Mouse (Mus musculus) c-Kit-positive CD71-positive TER-119-negative erythroid progenitor cells, embryonic 14.5 days (primary cell): ENCODE measurements around the gene Macrod2.

Experiments used
- DNase-seq: peaks from one replicate; pipeline ENCODE4 v3.0.0-alpha.2; 2013; ENCODE audit warnings: low read depth

The Macrod2 gene

DNA sequence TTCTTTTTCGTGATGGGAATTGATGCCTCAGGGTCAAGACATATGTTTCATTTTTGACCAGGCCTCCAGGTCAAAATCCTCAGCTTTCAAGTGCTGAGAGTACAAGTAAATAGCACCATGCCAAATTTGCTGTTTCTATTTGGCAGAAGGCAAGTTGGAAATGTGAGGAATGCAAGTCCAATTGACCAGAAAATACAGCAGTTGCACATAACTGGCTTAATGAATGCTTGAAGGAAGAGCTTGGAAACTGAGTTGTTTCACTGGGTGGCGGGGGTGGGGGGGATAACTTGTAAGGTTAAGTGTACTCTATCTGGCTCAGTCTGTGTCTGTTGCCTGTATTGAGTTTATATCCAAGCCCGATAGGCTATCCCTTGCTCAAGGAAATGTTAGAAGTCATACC, 913.3 kb downstream of the Macrod2 start:
- no peak for DNase-seq

DNA sequence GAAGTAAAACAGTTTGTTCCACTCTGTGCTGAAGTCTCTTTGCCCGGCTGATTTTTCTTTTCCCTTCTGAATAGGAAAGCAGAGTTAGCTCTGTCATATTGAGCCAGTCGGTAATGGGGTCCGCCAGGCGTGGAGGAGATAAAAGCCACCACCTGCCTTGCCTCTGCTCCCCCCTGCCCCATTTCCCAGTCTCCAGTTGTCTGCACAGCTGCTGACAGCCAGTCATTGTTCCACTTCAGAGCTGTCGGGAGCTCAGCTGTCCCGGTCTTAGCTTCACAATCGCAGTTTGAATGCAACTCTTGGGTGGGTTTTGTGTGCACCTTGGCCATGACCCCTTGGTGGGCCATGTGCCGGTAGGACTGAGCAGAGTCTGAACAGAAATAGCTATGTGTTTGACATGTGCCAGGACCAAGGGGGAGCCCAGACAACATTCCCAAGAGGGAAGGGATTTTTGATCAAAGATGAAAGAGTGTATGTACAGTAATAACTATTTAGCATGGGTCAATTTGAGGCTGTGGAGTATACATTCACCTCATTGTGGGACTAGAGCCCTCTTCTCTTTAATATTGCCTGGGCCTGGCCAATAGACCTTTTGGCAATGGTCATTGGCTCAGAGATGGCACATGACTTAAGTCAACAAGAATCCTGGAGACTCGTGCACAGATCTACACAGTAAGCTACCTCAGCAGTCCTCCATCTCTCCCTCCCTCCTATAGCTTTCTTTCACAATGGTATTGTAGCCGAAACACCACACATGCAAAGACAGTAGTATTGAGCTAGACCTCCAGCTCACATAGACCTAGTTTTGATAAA, 917.2 kb downstream of the Macrod2 start:
- DNase-seq, result no peak

DNA sequence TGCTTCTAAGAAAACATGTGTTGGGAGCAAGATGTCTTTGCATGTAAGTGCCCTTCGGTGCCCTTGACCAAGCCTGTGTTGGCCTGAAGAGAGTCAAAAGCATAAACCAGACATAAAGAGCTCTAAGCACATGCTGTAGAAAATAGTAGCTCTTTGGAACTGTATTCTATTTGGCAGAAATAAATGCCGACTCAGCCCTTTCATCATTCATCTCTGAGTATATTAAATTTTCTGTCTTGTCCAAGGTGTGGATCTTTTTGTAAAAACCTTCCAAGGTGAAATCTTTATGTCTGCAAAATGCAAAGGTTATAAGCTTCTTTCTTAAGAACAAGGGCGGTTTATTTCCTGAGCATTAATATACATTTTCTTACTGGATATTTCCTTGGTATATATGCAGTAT, 920.2 kb downstream of the Macrod2 start:
- no peak for DNase-seq

DNA sequence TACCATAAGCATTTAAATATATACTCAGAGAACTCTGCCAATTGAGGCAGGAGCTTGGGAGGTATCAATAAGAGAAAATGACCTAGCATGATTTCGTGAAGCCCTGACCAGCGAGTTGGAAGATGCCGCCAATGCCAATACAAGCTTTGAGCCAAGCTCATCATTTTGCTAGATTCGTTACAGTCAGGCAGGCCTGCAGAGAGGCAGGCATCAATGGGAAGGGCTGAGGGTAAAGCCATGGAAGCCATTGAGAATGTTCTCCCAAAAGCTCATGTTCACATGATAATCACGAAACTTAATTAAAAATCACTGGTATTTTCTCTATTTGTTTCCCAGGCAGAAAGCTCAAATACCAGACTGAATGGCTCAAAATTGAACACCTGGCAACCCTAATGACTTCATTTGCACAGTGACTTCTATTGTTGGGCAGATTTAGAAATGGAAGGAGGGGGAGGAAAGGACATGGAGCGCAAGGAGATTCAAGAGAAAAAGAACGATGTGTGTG, 928.9 kb downstream of the Macrod2 start:
- DNase-seq, result no peak

DNA sequence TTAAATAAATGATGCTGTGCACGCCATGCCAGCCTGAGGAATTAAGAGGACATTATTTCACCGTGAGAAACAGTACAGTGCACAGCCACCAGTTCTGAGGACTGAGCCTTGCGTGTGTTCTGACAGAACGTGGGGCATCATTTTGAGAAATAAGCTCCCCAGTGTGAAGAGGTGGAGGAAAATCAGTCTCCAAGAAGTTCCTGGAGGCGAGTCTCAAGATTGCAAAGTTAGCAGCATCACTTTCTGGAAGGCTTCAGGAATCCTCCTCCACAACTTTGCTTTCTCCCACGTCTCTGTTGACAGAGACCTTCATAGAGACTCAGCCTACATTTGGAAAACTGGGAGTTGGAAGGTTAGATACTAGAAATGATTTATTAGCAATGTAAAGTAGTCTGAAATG, 932.2 kb downstream of the Macrod2 start:
- DNase-seq, result no peak

DNA sequence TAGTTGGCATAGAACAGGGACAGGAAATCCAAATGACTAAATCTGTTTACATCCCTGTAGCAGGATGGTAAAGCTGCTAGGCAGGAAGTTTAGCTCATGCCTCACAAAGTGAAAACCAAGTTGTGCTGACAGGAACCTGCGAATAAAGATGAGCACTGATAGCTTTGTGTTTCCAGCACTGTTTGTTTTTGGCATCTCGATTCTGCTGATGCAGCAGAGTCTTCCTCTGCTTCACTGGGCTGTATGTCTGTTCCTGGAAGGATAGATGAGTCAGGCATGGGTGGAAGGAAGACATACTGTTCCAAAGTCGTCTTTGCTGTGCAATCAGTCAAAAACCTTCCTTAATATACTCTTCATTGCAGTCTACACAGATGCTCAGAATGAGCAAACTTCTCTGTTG, 942.6 kb downstream of the Macrod2 start:
- no peak for DNase-seq

DNA sequence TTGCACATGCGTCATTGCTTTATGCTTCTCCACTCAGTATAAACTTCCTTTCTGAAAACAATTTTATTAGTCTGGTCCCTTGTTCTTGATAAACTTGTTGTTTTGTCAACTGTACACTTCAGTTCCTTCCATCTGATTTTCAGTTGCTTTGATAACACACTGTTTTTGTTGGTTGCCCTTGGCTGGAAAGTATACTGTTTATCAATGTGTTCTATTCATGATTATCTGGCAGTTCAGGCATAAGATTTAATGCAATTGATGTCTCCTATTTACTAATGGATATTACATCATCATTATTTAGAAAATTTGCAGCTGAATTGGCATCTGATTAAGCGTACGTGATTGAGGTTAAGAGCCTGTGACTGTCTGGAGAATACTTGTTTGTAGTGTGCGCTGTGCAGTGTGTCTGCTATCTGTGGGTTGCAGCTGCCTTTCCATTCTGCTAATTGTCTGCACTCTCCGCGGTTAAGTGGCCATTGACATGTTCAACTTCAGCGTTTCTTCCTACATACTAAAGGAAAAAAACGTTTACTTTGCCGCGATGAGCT, 949.0 kb downstream of the Macrod2 start:
- DNase-seq, result no peak

DNA sequence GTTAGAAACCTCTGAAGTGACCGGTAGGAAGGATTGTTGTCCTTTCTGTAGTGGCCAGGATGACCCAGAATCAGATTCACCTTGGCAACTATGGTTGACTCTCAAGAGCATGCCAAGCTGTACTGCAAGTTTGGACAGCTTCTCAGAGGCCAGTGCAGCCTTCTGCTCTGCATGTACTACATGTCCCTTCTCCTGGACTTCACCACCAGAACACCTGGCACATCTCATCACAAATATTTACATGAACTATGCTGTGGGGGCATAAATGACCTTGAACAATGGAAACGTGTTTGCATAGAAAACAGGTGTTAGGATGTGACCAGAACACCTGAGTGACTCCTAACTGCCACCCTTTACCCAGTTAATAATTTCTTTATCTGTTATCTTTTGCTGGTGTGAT, 957.5 kb downstream of the Macrod2 start:
- DNase-seq, result no peak

DNA sequence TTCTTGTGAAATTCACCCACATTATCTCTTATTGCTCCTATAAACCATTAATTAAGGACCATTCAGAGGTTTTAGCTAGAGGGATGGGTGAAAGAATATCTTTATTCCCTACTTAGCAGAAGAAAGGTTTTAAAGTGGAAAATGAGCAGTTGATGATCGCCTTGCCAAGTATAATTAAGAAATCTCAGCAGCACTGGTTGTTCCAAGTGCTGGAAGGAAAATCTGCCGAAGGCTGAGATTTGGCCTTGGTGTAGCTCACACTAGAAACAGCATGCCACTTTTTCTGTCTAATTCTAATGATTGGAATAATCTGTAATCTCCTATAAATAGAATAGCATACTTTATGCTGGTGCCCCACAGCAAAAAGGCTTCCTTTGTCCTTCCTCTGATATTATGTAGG, 993.5 kb downstream of the Macrod2 start:
- no peak for DNase-seq

DNA sequence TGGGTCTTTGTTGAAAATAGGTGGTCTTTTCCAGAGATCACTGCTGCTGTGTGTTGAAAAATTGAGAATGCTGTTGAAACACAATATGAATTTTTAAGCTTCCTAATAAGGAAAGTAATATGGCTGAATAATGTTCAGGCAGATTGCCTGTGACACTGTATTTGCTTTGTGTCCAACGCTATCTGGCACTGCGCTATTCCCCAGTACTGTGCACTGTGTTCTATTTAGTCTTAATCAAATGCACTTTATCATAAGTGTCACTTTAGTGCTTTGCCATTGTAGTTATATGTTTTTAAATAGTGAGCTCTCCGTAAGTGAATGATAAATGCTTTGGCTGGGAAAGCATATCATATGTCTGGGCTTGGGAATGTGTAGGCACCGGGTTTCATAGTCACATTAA, 996.1 kb downstream of the Macrod2 start:
- DNase-seq, result no peak

DNA sequence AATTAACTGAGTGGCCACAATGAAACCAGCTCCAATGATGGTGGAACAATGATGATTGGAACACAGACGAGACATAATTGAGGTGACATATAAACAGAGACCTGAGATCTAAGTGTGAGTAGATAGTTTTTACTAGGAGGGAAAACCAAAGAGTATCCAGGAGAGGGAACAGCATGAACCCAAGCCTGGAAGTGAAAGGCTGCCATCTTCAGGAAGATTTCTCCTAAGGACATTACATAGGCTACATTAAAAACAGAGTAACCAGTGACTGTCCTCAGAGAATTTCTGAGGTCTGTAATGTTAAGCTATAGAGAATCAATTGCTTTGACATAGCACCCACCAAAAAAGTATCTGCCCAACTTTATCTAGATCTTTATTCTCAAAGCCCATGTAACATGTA, 999.7 kb downstream of the Macrod2 start:
- no peak for DNase-seq

DNA sequence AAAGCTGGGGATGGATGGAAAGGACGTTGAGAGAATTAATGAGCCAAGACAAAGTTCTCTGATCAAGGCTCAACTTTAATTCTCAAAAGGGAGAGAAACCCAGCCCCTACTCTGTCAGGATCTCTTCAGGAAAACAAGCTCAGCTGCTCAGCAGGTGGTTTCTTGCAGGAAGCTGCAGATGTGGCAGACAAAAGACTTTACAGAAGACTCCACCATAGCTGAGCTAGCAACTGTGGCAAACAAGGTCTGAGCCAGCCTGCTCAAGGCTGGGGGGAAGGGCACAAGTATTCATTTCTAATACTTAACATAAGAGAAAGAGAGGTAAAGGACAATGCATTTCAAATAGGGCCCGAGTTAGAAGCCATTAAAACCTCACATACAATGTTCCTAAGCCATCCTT, 1013.7 kb downstream of the Macrod2 start:
- DNase-seq, result no peak

DNA sequence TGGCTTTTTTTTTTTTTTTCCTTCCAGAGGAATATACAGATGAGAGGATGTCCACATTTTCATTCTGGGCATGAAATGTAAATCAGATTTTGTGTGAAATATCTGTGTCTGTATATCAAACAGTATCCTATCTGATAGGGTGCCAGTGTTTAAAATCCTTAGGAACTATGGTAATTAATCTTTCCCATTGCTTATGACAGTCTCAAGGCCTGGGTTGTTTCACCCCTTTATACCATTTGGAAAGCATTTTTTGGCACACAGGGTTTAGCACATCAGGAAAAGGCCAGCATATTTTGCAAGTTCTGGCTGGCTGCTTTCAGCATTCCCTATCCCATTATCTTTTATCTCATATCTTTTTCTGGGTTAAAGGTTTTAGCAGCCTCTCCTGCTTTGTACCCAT, 1021.3 kb downstream of the Macrod2 start:
- DNase-seq, result no peak

DNA sequence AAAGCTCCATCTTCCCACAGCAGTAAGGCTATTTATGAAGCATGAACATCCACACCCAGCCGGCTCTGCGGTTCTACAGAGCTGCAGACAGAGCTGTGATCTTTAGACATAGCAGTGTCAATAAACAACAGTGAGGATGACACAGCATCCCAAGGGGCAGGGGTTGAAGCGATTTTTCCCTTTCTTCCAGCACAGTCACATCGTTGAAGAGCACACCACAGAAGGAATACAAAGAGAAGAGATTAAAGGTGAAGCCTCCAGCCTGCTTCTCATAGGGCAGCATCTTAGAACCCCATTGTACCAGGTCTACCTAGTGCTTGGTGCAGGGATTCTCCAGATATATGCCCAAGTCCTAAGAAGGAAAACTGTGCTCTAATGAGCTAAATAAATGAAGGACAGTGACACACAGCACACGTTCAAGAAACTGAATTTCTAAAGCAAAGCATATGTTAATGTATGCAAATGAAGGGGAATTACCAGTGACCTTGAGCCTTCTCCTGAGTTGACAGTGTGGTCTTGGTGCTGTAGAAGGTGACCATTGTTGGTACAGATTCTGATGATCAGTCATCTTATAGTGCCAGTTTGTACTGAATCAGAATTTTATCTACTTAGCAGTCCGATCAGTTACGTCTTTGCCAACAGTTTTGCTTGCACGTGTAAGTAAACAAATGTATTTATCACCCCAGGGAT, 1021.9 kb downstream of the Macrod2 start:
- DNase-seq, result no peak

DNA sequence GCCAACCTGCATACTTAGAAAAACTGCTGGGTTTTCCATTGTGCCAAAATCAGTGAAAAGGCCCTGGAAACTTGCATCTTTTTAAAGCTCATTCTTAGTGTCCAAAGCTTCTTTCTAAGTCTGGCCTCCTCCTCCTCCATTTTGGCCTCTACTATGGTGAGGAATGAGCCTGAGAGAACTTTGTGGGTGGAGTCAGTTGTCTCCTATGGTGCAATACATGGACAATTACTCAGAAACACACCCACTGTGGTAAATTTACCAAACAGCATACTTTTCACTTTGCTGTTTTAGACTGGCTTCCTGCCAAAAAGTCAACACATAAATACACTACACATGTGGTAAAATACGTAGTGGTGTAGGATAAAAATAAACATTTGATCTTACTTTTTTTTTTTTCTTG, 1024.7 kb downstream of the Macrod2 start:
- no peak for DNase-seq

DNA sequence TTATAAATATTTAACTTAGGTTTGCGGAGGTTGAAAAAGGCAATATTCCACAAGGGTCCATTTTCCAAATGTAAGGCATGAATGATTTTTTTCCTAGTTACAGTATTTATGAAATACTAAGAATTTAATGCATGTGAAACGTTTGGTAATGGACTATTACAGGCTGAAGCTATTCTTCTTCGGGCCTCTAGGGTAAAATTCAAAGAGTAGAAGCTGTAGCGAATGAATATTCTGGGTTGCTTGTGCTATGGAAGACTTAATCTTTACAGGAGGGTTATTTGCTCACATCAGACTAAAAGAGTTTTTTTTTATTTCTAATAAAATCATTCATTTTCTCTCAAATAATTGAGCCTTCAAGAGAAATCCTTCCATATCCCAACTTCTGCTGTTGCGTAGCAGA, 1039.0 kb downstream of the Macrod2 start:
- no peak for DNase-seq

DNA sequence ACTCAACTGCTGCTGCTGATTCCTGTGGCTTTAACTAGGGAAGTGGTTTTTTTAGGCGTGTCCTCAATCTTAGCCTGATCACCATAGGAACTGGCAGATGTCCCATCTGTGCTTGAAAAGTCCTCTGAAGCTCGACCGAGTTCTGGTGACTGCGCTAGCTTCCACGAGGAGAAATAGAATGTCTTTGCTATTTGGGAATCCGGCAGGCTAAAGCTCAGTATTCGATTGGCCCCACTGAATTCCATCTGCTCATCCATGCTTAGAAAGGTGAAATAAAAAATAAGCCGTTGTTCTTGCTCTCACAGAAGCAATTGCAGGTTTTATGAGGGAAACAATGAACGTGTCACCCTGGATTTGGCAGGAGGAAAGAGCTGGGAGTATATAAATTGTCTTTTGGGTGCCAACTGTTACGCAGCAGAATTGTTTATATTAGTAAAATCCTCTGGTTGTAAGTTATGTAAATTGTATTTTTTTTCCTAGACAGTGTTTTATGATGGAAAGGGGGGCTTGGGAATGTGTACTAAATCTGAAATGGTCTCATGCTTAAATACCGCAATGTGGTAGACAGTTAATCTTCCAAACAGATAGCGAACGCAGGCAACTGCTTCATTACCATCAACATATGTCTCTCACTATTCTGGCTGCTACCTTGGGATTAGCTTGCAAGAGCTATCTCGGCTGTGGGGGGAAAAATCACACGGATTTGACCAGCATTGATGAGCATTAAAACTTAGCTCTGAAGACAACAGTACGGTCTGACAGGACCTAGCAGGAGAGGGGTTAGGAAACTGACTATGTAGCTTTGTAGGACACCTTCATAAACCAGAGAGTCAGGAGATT, 1039.8 kb downstream of the Macrod2 start:
- no peak for DNase-seq

DNA sequence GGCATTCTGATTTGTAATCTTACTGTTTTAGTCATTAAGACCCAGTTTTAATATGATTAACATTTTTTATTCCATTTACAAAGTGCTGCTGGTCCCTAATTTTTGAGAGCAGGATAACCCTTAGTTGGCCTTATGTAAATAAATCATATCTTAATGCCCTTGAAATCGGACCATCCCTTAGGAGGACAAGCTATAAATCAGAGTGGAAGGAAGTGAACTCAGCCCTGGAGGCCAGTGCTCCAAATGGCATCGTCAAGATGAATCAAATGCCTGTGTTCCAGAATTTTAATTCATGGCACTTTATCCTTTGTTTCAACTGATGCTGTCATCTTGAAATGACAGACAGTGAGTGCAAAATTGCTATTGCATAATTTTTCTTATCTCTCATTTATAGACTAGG, 1046.8 kb downstream of the Macrod2 start:
- DNase-seq, result no peak

DNA sequence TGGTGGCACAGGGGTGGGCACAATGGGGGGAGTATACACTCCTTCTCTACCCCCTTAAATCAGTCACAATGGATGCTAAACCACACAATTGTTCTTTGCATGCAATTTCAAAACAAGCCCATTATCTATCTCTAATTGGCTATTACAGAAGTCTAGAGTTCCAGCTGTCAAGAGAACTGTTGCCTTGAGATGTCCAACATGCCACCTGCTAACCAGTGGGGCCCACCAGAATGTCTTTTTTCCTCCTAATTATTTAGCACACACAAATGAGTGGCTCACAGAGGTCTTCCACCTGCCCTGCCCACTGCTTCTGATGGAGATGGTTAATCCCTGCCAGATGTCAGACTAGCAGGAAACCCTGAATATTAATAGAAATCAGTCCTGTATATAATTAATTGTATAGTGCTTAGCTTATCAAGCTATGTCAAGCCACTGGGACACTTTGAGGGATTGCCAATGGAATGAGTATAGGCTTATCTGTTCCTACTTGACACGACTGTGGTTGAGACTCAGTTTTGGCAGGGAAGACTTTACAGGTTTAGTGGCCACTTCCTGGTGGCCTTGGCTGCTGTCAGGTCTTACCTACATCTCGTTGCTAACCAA, 1054.1 kb downstream of the Macrod2 start:
- DNase-seq, result no peak

DNA sequence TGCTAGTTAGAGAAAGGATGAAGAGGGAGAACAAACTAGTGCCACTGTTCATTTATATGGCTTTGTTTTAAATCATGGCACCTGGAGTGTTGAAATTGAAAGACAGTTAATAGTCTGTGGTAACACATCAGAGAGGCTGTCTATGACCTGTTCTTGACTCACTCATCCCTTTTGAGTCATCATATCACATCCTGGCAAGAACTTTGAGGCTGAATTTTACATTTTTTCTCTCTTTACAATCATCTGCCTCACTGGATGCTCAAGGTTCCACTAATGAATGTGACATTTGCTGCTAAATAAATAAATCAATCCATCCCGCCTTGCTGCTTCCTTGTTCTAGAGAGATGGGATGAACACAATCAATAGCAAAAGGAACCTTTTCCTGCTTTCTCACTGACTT, 1068.8 kb downstream of the Macrod2 start:
- DNase-seq, result no peak

DNA sequence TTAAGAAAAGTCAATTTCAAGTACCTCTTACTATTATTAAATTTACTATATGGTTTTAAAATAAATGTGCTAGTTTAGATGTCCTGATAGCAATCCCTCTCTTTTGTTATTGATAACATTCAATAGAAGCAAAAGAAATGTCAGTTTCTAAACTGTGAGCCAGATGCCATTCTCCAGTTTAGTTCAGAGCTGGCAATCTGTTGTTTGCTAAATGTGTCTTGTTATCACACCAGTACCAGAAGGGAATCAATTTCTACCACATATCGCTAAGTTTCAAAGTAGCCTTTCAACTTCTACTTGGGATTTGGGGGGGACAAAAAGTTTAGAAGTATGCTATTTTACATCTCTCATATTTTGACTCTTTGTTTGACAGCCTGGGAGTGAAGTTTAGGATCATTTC, 1077.7 kb downstream of the Macrod2 start:
- DNase-seq, result no peak

DNA sequence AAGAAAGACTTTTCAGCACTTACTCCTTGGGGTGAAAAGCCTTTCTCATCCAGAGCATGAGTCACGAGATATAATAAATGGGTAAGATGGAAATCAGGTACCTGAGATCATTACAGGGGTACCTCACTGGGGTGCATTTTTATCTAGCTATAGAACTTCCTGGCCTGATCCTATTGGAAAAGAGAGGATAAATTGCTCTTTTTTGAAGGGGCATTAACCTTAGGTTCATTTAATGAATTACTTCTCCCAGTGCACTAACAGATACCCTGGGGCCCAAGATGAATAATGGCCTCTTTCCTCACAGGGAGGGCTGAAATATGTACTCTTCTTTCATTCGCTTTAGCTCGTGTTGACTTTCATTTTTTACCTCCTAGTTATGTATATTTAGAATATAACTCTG, 1082.5 kb downstream of the Macrod2 start:
- DNase-seq, result no peak
